Mouse (Mus musculus): Measurements from ENCODE around the gene 4921517D22Rik. TPM values are rescaled to one million over a fixed set of nuclear protein-coding genes. Genes with fewer than 3 reads are reported as not detected.

The 4921517D22Rik gene
- total and polyA plus RNA-seq, 2 experiments = not detected

DNA sequence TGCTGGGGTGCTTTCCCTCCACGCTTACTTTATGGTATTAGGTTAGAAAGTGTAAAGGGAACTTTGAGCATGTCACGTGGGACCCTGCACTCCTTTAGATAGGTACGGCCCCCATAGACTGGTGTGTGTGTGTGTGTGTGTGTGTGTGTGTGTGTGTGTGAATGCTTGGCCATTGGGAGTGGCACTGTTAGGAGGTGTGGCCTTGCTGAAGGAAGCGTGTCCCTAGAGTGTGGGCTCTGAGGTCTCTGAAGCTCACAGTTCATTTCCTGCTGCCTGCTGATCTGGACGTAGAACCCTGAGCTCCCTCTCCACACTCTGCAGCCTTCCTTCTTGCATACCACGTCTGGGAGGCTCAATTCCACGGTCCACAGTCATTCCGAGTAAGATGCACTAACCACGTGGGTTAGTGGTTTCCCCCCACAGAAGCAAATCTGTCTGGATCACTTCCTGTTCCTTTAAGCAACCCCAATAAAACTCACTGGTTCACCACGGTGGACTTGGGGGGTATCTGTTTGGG lies 37.5 kb downstream of the 4921517D22Rik start:
- no peaks in the 10 kb centered on the region for H3K4me1 ChIP-seq (ENCODE audit: control insufficient read depth, insufficient read depth, low read length)
- no peaks in the 10 kb centered on the region for H3K36me3 ChIP-seq (ENCODE audit: control insufficient read depth, insufficient read depth, low read length)
- H3K27ac ChIP-seq (replicated peaks; ENCODE audit: insufficient read depth, low read depth, low read length) = 0 out of 2 replicates have a peak overlapping the region, but pooled peaks have one; percentile 7
- 75% methylated on average over 10 of the region's 10 CpGs for WGBS
- TF ChIP-seq CTCF (IDR thresholded peaks at IDR 0.05; ENCODE audit: low read depth, low read length) (no peak), POLR2A (IDR thresholded peaks at IDR 0.05; ENCODE audit: extremely low read depth, insufficient read depth, low read length) (no peak)
- no peaks in the 10 kb centered on the region for H3K27me3 ChIP-seq (ENCODE audit: control insufficient read depth, insufficient read depth, low read length)
- H3K9ac ChIP-seq (ENCODE audit: low read depth, low read length) = no peak overlapping the region
- H3K4me3 ChIP-seq (ENCODE audit: insufficient read depth, low read depth, low read length) = no peak overlapping the region
- DNase-seq (ENCODE audit: extremely low read depth, low read depth, low spot score) = no peak
- H3K79me2 ChIP-seq (ENCODE audit: control insufficient read depth, insufficient read depth, low read length) = no peaks in the 10 kb centered on the region

DNA sequence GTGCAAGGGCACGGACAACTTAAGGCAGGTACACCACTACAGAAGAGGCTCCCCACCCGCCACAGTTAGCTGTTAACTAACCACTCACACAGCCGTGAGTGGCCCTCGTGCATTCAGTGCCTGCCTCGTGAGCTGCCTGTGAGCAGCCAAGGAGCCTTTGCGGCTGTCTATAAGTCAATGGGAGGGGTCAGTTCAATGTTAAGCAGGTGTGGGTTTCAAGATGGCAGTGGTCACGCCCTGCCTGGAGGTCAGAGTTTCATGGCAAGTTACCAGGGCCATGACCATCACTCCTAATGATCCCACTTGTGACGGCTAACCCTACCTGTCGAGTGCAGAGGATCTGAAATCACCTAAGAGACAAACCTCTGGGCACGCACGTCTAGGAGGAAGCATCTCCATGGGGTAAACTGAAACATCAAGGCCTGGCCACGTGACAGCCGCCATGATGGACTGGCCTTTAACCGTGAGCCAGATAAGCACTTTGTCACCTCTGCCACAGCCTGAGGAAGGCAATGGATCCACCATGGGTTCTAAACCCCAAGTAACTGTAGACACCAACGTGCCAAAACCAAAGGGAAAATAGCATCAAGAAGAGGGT lies 38.1 kb downstream of the 4921517D22Rik start:
- no peaks in the 10 kb centered on the region for H3K27me3 ChIP-seq (ENCODE audit: control insufficient read depth, insufficient read depth, low read length)
- TF ChIP-seq CTCF (IDR thresholded peaks at IDR 0.05; ENCODE audit: low read depth, low read length) (no peak), POLR2A (IDR thresholded peaks at IDR 0.05; ENCODE audit: extremely low read depth, insufficient read depth, low read length) (no peak)
- no peaks in the 10 kb centered on the region for H3K79me2 ChIP-seq (ENCODE audit: control insufficient read depth, insufficient read depth, low read length)
- DNase-seq (ENCODE audit: extremely low read depth, low read depth, low spot score) = no peak
- 95% methylated on average over 15 of the region's 15 CpGs for WGBS
- H3K4me1 ChIP-seq (ENCODE audit: control insufficient read depth, insufficient read depth, low read length) = no peaks in the 10 kb centered on the region
- H3K36me3 ChIP-seq (ENCODE audit: control insufficient read depth, insufficient read depth, low read length) = no peaks in the 10 kb centered on the region
- H3K9ac ChIP-seq (ENCODE audit: low read depth, low read length) = no peak overlapping the region
- H3K4me3 ChIP-seq (ENCODE audit: insufficient read depth, low read depth, low read length) = no peak overlapping the region
- no peak overlapping the region for H3K27ac ChIP-seq (replicated peaks; ENCODE audit: insufficient read depth, low read depth, low read length)

GRCm38 (mm10) chr13:59654465-59654864 lies 39.4 kb downstream of the 4921517D22Rik start:
- Histone ChIP-seq H3K4me1 (ENCODE audit: control insufficient read depth, insufficient read depth, low read length) (no peaks in the 10 kb centered on the region), H3K79me2 (ENCODE audit: control insufficient read depth, insufficient read depth, low read length) (no peaks in the 10 kb centered on the region), H3K4me3 (ENCODE audit: insufficient read depth, low read depth, low read length) (no peak overlapping the region), H3K36me3 (ENCODE audit: control insufficient read depth, insufficient read depth, low read length) (no peaks in the 10 kb centered on the region), H3K27me3 (ENCODE audit: control insufficient read depth, insufficient read depth, low read length) (no peaks in the 10 kb centered on the region), H3K27ac (replicated peaks; ENCODE audit: insufficient read depth, low read depth, low read length) (no peak overlapping the region), H3K9ac (ENCODE audit: low read depth, low read length) (no peak overlapping the region)
- WGBS = 70% methylated on average over 5 of the region's 5 CpGs
- TF ChIP-seq CTCF (IDR thresholded peaks at IDR 0.05; ENCODE audit: low read depth, low read length) (no peak), POLR2A (IDR thresholded peaks at IDR 0.05; ENCODE audit: extremely low read depth, insufficient read depth, low read length) (no peak)
- no peak for DNase-seq (ENCODE audit: extremely low read depth, low read depth, low spot score)

- Histone ChIP-seq H3K27ac (replicated peaks; ENCODE audit: insufficient read depth, low read depth, low read length) (no peak overlapping the region), H3K9ac (ENCODE audit: low read depth, low read length) (no peak overlapping the region), H3K4me3 (ENCODE audit: insufficient read depth, low read depth, low read length) (no peak overlapping the region), H3K4me1 (ENCODE audit: control insufficient read depth, insufficient read depth, low read length) (no peaks in the 10 kb centered on the region), H3K79me2 (ENCODE audit: control insufficient read depth, insufficient read depth, low read length) (no peaks in the 10 kb centered on the region), H3K36me3 (ENCODE audit: control insufficient read depth, insufficient read depth, low read length) (no peaks in the 10 kb centered on the region), H3K27me3 (ENCODE audit: control insufficient read depth, insufficient read depth, low read length) (no peaks in the 10 kb centered on the region)
- no peak for DNase-seq (ENCODE audit: extremely low read depth, low read depth, low spot score)
- TF ChIP-seq CTCF (IDR thresholded peaks at IDR 0.05; ENCODE audit: low read depth, low read length) = no peak
- TF ChIP-seq POLR2A (IDR thresholded peaks at IDR 0.05; ENCODE audit: extremely low read depth, insufficient read depth, low read length) = no peak
- 83% methylated on average over 3 of the region's 3 CpGs for WGBS
These were observed 40.8 kb downstream of the 4921517D22Rik start for GRCm38 (mm10) chr13:59653136-59653535.

GRCm38 (mm10) chr13:59652651-59653050 lies 41.3 kb downstream of the 4921517D22Rik start:
- no peak for DNase-seq (ENCODE audit: extremely low read depth, low read depth, low spot score)
- Histone ChIP-seq H3K9ac (ENCODE audit: low read depth, low read length) (no peak overlapping the region), H3K27ac (replicated peaks; ENCODE audit: insufficient read depth, low read depth, low read length) (no peak overlapping the region), H3K27me3 (ENCODE audit: control insufficient read depth, insufficient read depth, low read length) (no peaks in the 10 kb centered on the region), H3K4me1 (ENCODE audit: control insufficient read depth, insufficient read depth, low read length) (no peaks in the 10 kb centered on the region), H3K79me2 (ENCODE audit: control insufficient read depth, insufficient read depth, low read length) (no peaks in the 10 kb centered on the region), H3K36me3 (ENCODE audit: control insufficient read depth, insufficient read depth, low read length) (no peaks in the 10 kb centered on the region), H3K4me3 (ENCODE audit: insufficient read depth, low read depth, low read length) (no peak overlapping the region)
- 79% methylated on average over 5 of the region's 5 CpGs for WGBS
- TF ChIP-seq POLR2A (IDR thresholded peaks at IDR 0.05; ENCODE audit: extremely low read depth, insufficient read depth, low read length) = no peak
- TF ChIP-seq CTCF (IDR thresholded peaks at IDR 0.05; ENCODE audit: low read depth, low read length) = no peak

- Histone ChIP-seq H3K4me1 (ENCODE audit: control insufficient read depth, insufficient read depth, low read length) (no peaks in the 10 kb centered on the region), H3K36me3 (ENCODE audit: control insufficient read depth, insufficient read depth, low read length) (no peaks in the 10 kb centered on the region), H3K27me3 (ENCODE audit: control insufficient read depth, insufficient read depth, low read length) (no peaks in the 10 kb centered on the region), H3K4me3 (ENCODE audit: insufficient read depth, low read depth, low read length) (no peak overlapping the region), H3K27ac (replicated peaks; ENCODE audit: insufficient read depth, low read depth, low read length) (no peak overlapping the region), H3K9ac (ENCODE audit: low read depth, low read length) (no peak overlapping the region), H3K79me2 (ENCODE audit: control insufficient read depth, insufficient read depth, low read length) (no peaks in the 10 kb centered on the region)
- no peak for TF ChIP-seq POLR2A (IDR thresholded peaks at IDR 0.05; ENCODE audit: extremely low read depth, insufficient read depth, low read length)
- TF ChIP-seq CTCF (IDR thresholded peaks at IDR 0.05; ENCODE audit: low read depth, low read length) = no peak
- 57% methylated on average over 5 of the region's 5 CpGs for WGBS
- DNase-seq (ENCODE audit: extremely low read depth, low read depth, low spot score) = peak; percentile 5
These were observed 44.1 kb downstream of the 4921517D22Rik start for GRCm38 (mm10) chr13:59649781-59650180.

All from liver, adult 2 months (tissue).